Mouse (Mus musculus) forebrain, embryonic 10.5 days (tissue): ENCODE data around the gene Taf8. TPM values are rescaled to one million over a fixed set of nuclear protein-coding genes. Genes with fewer than 3 reads are reported as not detected.

Source experiments
- DNase-seq: peaks from one replicate; pipeline ENCODE4 v3.0.0-alpha.2; 2017; ENCODE audit warnings: low spot score; ENCODE audit errors: extremely low spot score
- H3K27ac ChIP-seq: fragments of 300-500 bp; sonication (generic); 2 replicates; pipeline ENCODE4 v1.5.1; 2016; ENCODE audit warnings: mild to moderate bottlenecking
- H3K27me3 ChIP-seq: fragments of 300-500 bp; sonication (generic); 2 replicates; pipeline ENCODE4 v1.6.1; 2016; ENCODE audit warnings: mild to moderate bottlenecking; ENCODE audit not compliant: poor library complexity, severe bottlenecking
- H3K36me3 ChIP-seq: fragments of 300-500 bp; sonication (generic); replicated peaks from 2 replicates; pipeline ENCODE4 v1.6.1; 2016; ENCODE audit warnings: mild to moderate bottlenecking, moderate library complexity
- H3K4me1 ChIP-seq: fragments of 300-500 bp; sonication (generic); 2 replicates; pipeline ENCODE4 v1.6.1; 2016
- H3K4me3 ChIP-seq: fragments of 300-500 bp; sonication (generic); 2 replicates; pipeline ENCODE4 v1.5.1; 2016; ENCODE audit warnings: mild to moderate bottlenecking, moderate library complexity
- H3K9me3 ChIP-seq: fragments of 300-500 bp; sonication (generic); 2 replicates; pipeline ENCODE4 v1.6.1; 2016; ENCODE audit warnings: mild to moderate bottlenecking, moderate library complexity
- WGBS: fragments of 180-500 bp; shearing (Covaris S2); methylation state at CpG from one replicate; pipeline ENCODE4 v1.1.7; 2016; 5-methylcytosine and 5-hydroxymethylcytosine counted together
- polyA plus RNA-seq: library from polyadenylated mRNA; unstranded; fragments of >200 nt; fragmentation: Nextera tagmentation; extraction: Ambion mirVana; gene quantifications from 2 replicates; pipeline ENCODE4 v1.2.1, GENCODE M21; 2016

Taf8 gene
- polyA plus RNA-seq, 1 experiment from 2014 or later: 32.5 TPM

DNA sequence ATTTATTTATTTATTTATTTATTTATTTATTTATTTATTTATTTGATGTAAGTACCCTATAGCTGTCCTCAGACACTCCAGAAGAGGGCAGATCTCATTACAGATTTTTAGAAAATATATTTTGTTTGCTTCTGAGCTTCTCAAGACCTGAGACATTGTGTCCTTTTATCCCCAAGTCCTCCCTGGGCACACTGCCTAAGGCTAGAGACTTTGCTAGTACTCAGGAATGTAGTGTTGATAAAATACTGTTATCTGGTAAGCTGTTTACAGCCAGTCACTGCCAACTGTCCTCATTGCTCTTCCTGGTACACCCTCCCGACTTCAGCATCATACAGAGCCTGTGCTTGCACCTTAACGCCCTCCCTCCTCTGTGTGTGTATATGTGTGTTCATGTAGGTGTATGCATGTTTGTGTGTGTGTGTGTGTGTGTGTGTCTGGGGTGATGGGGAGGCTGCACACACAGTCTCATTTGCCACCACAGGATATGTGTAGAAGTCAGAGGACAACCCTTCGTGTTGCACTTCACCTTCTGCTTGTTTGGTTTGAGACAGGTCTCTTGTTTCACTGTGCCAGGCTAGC, 42.7 kb downstream of the Taf8 start:
- no peaks in the 10 kb centered on the region for H3K9me3 ChIP-seq
- H3K4me1 ChIP-seq: peaks cover 22% of the 10 kb centered on the region
- H3K36me3 ChIP-seq: no peaks in the 10 kb centered on the region
- H3K27me3 ChIP-seq: peaks cover 48% of the 10 kb centered on the region
- no peak for DNase-seq
- H3K27ac ChIP-seq: no peak overlapping the region
- H3K4me3 ChIP-seq: no peak overlapping the region
- WGBS: 81% methylated on average over 3 of the region's 3 CpGs

DNA sequence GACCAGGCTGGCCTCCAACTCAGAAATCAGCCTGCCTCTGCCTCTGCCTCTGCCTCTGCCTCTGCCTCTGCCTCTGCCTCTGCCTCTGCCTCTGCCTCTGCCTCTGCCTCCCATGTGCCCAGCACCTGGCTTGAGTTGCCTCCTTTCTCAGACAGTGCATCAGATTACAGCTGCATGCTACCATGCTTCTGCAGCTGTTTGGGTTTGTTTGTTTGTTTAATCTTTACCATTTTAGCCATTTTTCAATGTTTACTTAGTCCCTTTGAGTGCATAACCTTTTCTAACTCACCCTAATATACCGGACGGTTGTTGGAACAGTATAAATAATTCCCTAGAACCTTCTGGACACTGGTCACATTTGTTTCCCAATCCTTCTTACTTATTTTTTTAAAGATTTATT, 43.2 kb downstream of the Taf8 start:
- H3K27me3 ChIP-seq: peaks cover 43% of the 10 kb centered on the region
- WGBS: 88% methylated on average over 2 of the region's 2 CpGs
- no peaks in the 10 kb centered on the region for H3K36me3 ChIP-seq
- peaks cover 17% of the 10 kb centered on the region for H3K4me1 ChIP-seq
- no peaks in the 10 kb centered on the region for H3K9me3 ChIP-seq
- no peak overlapping the region for H3K4me3 ChIP-seq
- H3K27ac ChIP-seq: no peak overlapping the region
- DNase-seq: no peak

DNA sequence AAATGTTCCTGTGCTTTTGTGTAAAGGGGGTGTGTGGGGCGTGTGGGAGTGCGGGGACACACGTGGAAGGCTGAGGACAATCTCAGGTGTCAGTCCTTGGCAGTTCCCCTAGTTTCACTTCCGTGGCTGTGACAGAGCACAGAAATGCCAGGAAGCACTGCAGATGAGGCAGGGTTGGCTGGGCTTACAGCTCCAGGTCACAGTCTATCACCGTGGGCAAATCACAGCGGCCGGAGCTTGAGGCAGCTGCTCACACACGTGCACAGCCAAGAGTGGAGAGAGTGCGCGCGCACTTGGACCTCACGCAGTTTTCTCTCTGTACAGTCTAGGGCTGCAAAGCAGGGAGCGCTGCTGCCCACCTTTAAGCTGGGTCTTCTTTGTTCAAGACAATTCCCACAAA, 43.8 kb downstream of the Taf8 start:
- no peak overlapping the region for H3K4me3 ChIP-seq
- H3K27ac ChIP-seq: no peak overlapping the region
- WGBS: 86% methylated on average over 13 of the region's 13 CpGs
- H3K36me3 ChIP-seq: no peaks in the 10 kb centered on the region
- peaks cover 12% of the 10 kb centered on the region for H3K4me1 ChIP-seq
- peaks cover 37% of the 10 kb centered on the region for H3K27me3 ChIP-seq
- no peak for DNase-seq
- H3K9me3 ChIP-seq: no peaks in the 10 kb centered on the region

DNA sequence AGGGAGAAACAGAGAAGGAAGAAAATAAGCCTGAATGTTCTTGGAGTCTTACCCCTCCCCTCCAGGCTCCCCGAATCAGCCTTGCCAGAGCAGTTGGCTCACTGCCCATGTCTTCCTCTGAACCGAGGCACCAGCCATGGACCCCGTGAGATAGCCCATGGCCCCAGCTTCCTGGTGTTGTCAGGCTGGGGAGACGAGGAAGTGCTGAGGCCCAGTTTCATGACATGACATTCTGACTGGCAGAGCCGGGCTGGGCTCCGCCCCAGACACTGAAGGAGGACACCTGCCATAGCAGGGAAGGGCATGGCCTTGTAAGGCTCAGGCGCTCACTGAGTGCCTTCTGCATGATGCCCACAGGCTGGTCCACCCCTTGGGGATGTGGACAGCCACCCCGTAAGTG, 47.4 kb downstream of the Taf8 start:
- DNase-seq: no peak
- no peak overlapping the region for H3K4me3 ChIP-seq
- H3K4me1 ChIP-seq: peaks cover 16% of the 10 kb centered on the region
- H3K27ac ChIP-seq: no peak overlapping the region
- WGBS: 86% methylated on average over 8 of the region's 8 CpGs
- no peaks in the 10 kb centered on the region for H3K36me3 ChIP-seq
- H3K27me3 ChIP-seq: peaks cover 3% of the 10 kb centered on the region
- no peaks in the 10 kb centered on the region for H3K9me3 ChIP-seq

DNA sequence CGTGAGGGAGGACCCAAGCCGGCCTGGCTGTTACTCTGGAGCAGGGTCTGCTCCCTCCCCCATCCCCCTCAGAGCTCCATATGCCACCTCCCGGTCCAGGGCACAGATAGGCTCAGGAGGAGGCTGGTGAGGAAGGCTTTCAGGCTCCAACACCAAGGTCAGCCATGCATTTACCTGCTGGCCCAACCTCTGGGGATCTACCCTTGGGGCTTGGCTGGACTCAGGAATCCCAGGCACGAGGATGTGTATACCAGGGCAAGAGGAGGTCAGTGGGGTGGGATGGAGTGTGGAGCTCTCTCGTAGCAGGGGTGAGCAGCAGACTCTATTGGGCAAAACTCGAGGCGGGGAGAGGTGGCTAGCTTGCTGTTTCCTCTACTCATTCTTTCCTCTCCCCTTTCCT, 49.2 kb downstream of the Taf8 start:
- Histone ChIP-seq H3K36me3 (no peaks in the 10 kb centered on the region), H3K4me3 (no peak overlapping the region), H3K4me1 (peaks cover 27% of the 10 kb centered on the region), H3K27me3 (no peaks in the 10 kb centered on the region; the same call in 1 of the 2 replicates), H3K9me3 (no peaks in the 10 kb centered on the region), H3K27ac (no peak overlapping the region)
- 52% methylated on average over 7 of the region's 7 CpGs for WGBS
- no peak for DNase-seq

DNA sequence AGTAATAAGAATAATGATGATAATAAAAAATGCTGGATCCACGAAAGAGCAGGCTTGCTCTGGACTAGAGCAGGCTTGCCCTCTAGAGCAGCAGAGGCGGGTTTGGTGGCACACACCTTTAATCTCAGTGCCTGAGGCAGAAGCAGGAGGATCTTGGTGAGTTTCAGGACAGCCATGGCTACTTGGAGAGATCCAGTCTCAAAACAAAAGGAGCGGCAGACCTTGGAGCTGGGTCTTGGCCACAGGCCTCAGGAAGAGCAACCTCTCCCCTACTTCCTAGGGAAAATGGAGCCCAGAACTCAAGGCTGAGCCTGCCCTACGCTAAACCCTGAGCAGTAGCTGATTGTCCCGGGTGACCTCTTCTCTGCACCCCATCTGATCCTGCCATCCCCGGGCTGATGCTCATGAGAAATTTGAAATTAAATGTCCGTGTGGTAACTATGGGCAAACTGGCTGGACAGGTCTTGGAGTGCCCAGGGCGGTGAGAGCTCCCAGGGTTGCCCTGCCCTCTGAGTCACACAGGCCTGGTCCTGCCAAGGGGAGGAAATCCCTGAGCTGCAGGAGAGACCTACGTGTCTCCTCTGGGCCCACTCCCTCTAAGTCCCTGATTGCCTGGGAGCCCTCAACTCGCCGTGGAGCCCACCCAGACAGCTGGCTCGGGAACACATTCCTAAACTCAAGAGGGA, 51.1 kb downstream of the Taf8 start:
- no peaks in the 10 kb centered on the region; the same call in 1 of the 2 replicates for H3K27me3 ChIP-seq
- no peaks in the 10 kb centered on the region for H3K36me3 ChIP-seq
- no peak for DNase-seq
- 80% methylated on average over 12 of the region's 12 CpGs for WGBS
- no peak overlapping the region for H3K27ac ChIP-seq
- no peaks in the 10 kb centered on the region for H3K9me3 ChIP-seq
- H3K4me3 ChIP-seq: no peak overlapping the region
- H3K4me1 ChIP-seq: peaks cover 30% of the 10 kb centered on the region

DNA sequence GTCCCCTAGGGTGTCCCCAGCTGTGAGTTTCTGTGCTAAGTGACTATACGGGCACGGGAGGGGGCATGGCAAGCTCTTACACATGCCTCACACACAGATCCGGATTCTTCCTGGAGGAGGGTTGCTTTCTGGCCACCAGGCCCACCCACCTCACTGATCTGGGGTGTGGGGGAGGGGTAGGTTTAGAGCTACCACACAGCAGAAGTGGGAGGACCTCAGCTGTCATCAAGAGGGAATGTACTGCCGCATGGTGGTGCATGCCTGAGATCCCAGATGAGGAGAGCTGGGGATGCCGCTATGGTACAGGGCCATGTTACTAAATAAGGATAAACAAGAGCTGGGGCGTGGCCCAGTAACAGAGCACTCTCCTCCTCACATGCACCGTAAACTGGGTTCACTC, 51.9 kb downstream of the Taf8 start:
- H3K4me3 ChIP-seq: no peak overlapping the region
- no peak for DNase-seq
- no peaks in the 10 kb centered on the region for H3K9me3 ChIP-seq
- no peaks in the 10 kb centered on the region for H3K36me3 ChIP-seq
- peak overlapping the region; percentile 16; the same call in 1 of the 2 replicates for H3K27ac ChIP-seq
- H3K4me1 ChIP-seq: peaks cover 31% of the 10 kb centered on the region
- no peaks in the 10 kb centered on the region; the same call in 1 of the 2 replicates for H3K27me3 ChIP-seq
- WGBS: 45% methylated on average over 7 of the region's 7 CpGs

DNA sequence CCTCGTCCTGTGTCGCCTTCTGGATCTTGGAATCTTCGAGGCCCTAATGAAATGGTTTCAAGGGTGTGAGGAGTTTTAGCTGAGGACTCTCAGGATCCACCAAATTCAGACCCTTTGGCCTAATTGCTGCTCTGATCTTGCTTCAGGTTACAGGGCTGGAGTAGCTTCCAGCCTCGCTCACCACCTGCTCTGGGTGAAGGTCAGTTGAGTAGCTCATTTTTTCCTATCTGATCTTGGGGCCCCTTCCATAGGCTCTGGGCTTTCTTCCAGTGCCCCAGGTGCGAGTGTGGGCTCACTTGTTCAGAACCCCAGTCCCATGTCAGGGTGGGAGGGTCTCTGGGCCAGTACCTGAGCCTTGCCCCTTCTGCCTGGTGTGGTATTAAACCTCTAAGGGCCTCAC, 52.7 kb downstream of the Taf8 start:
- H3K4me3 ChIP-seq: no peak overlapping the region
- no peaks in the 10 kb centered on the region for H3K36me3 ChIP-seq
- H3K4me1 ChIP-seq: peaks cover 28% of the 10 kb centered on the region
- 67% methylated on average over 5 of the region's 5 CpGs for WGBS
- H3K9me3 ChIP-seq: no peaks in the 10 kb centered on the region
- H3K27ac ChIP-seq: no peak overlapping the region
- H3K27me3 ChIP-seq: no peaks in the 10 kb centered on the region; the same call in 1 of the 2 replicates
- no peak for DNase-seq

DNA sequence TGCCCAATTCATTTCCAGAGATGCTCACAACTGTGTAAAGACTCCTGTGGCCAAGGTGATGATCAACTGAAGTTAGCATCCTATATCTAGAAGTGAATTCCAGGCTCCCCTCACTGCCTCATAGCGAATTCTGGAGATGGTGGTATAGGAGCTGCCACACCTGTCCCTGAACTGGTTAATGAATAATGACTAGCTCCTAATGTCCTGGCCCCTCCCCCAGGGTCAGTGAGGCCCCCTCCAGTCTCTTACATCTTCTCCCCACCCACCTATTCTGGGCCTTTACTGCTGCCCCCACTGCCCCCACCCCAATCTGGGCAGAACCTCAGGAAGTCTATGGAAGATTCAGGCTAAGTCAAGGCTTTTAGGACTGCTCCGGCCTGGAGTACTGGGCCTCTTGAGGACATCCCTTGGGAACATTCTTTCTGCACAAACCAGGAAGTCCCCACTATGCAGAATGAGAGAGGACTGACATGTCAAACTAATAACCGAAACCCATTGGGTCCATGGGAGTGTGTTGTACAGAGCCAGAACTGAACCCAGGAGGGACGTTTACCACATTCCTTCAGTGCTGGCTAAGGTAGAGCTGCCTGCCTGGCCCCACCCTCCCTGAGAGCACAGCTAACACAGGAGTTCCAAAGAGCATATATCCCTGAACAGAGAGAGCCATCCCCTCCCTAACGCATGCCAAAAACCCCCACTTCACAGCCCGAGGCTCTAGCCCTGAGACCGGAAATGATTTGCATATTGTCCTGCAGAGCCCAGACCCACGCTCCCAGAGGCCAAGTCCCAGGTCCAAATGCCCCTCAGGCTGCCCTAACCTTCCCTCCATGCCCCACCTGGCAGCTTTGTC, 53.3 kb downstream of the Taf8 start:
- H3K9me3 ChIP-seq: no peaks in the 10 kb centered on the region
- H3K4me1 ChIP-seq: peaks cover 28% of the 10 kb centered on the region
- no peak overlapping the region for H3K4me3 ChIP-seq
- H3K27ac ChIP-seq: no peak overlapping the region
- no peaks in the 10 kb centered on the region for H3K36me3 ChIP-seq
- no peak for DNase-seq
- no peaks in the 10 kb centered on the region; the same call in 1 of the 2 replicates for H3K27me3 ChIP-seq
- 46% methylated on average over 8 of the region's 8 CpGs for WGBS

DNA sequence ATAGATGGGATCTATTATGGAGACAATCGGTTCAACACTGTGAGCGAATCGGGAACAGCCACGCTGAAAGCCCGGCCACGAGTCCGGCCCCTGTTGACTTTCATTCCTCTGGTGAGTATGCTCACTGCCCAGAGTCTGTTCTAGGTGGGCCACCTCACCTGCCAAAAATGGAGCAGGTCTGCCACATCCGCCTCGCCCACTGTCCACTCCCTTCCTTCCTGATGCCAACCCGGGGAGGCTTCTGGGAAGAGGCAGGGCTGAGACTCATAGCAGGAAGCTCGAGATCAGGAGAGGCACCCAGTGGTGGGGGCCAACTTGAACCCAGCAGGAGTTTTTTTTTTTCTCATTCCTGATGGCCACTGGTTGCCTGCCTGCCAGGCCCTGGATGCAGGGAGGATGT, 55.5 kb downstream of the Taf8 start:
- Histone ChIP-seq H3K27ac (no peak overlapping the region), H3K36me3 (no peaks in the 10 kb centered on the region), H3K9me3 (no peaks in the 10 kb centered on the region), H3K4me1 (peaks cover 31% of the 10 kb centered on the region), H3K4me3 (no peak overlapping the region), H3K27me3 (peaks cover 10% of the 10 kb centered on the region; the same call in 1 of the 2 replicates)
- no peak for DNase-seq
- WGBS: 87% methylated on average over 11 of the region's 11 CpGs

DNA sequence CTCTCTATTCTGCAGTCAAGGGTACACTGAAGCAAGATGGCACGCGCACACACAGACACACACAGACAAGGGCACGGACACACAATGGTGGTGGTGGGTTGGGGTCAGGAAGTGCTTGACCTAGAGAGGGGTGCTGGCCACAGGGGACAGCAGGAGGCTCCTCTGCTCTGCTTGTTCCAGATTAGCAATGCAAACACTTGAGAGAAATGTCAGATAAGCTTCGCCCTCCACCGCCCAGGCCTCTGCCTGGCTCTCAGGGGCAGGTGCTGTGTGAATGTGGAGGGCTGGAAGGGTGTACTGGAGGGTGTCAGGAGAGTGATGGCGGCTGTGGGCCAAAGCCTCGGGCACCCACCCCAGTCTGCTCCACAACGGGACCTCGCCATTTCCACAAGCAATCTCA, 56.1 kb downstream of the Taf8 start:
- Histone ChIP-seq H3K9me3 (no peaks in the 10 kb centered on the region), H3K4me1 (peaks cover 35% of the 10 kb centered on the region), H3K36me3 (no peaks in the 10 kb centered on the region), H3K27ac (no peak overlapping the region), H3K27me3 (peaks cover 13% of the 10 kb centered on the region), H3K4me3 (no peak overlapping the region)
- 79% methylated on average over 9 of the region's 9 CpGs for WGBS
- DNase-seq: no peak

DNA sequence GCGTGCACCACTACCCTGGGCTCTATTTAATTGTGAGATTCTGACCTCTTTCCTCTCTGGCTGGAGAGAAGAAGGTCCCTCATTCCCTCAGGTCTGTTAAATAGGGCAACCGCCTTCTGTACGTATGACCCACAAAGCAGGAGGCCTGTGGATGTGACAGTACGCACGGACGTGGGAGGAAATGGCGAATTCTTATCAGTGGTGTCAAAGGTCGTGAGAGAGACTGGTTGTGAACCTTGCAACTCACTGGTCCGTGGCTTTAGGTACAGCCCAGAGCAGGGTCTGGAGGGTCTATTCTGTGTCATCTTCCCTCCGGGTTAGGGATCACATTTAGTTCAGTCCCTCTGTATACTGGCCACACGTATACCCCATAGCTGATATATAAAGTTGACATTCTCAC, 56.6 kb downstream of the Taf8 start:
- H3K4me1 ChIP-seq: peaks cover 40% of the 10 kb centered on the region
- peaks cover 18% of the 10 kb centered on the region for H3K27me3 ChIP-seq
- 82% methylated on average over 11 of the region's 11 CpGs for WGBS
- no peaks in the 10 kb centered on the region for H3K36me3 ChIP-seq
- DNase-seq: no peak
- H3K27ac ChIP-seq: no peak overlapping the region
- no peak overlapping the region for H3K4me3 ChIP-seq
- no peaks in the 10 kb centered on the region for H3K9me3 ChIP-seq

DNA sequence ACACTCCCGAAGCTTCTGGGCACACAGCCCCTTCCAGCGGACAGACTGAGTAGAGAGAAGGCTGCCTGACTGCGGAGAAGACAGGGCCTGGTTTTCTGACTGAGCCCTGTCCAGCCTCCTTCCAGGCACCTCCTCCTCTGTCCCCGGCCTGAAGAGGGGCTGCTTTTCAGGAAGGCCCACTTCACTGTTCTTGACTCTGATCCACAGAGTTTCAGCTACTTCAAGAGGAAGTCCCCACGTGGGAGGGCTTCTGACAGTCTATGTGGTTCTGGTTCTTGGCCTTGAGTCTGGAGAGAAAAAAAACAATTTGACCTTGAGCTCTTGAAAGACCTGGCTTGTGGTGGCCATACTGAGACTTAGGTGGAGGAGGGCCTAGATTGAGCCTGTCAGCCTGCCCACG, 58.0 kb downstream of the Taf8 start:
- Histone ChIP-seq H3K4me3 (no peak overlapping the region), H3K27ac (no peak overlapping the region), H3K4me1 (peaks cover 39% of the 10 kb centered on the region), H3K9me3 (no peaks in the 10 kb centered on the region), H3K36me3 (no peaks in the 10 kb centered on the region), H3K27me3 (peaks cover 32% of the 10 kb centered on the region)
- no peak for DNase-seq
- 78% methylated on average over 6 of the region's 6 CpGs for WGBS
